Mouse (Mus musculus): ENCODE measurements around the gene Nubp1. TPM values are rescaled to one million over a fixed set of nuclear protein-coding genes. Genes with fewer than 3 reads are reported as not detected.

Nubp1 gene
- polyA plus RNA-seq, 1 experiment from 2014 or later: 55.4 TPM

- peak; percentile 57 for ATAC-seq
- Histone ChIP-seq H3K9ac (no peak overlapping the region), H3K4me2 (replicated peaks) (no peak overlapping the region), H3K9me3 (no peaks in the 10 kb centered on the region), H3K27ac (peak overlapping the region; percentile 2; the same call in 1 of the 2 replicates), H3K4me3 (replicated peaks) (no peak overlapping the region), H3K27me3 (replicated peaks) (no peaks in the 10 kb centered on the region), H3K36me3 (no peaks in the 10 kb centered on the region), H3K4me1 (replicated peaks) (peaks cover 24% of the 10 kb centered on the region)
- 61% methylated on average over 8 of the region's 8 CpGs for WGBS
These were observed 40.7 kb downstream of the Nubp1 start for GRCm38 (mm10) chr16:10452445-10452896.

DNA sequence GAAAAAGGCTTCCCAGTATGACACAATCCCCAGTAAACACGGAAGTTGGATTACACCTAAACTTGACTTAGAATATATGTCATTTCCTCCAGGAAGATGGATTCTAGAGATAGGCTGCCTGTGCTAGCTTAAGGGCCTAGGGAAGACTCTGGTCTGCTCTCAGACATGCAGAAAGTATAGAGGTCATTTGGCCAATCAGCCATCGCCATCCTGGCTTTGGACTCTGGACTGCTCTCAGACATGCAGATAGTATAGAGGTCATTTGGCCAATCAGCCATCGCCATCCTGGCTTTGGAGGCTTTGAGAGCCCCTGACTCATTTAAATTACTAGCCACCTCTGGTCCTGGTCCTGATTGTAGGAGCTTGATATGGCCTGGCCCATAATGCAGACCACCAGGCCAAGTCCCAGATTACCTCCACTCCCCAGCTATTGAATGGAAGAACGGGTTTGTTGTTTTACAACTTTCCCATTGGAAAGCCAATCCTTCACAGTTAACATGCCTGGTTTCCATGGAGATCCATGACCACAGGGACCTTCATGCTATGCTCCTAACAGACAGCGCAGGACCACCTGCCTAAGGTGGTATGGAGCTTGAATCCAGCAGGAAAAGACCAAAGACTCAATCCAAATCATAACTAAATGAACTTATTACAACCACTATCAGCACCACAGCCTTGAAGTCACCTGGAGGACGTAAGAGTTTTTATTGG is 42.3 kb downstream of the Nubp1 start:
- Histone ChIP-seq H3K9ac (no peak overlapping the region), H3K36me3 (no peaks in the 10 kb centered on the region), H3K4me2 (replicated peaks) (0 out of 2 replicates have a peak overlapping the region, but pooled peaks have one; percentile 7), H3K4me1 (replicated peaks) (peaks cover 20% of the 10 kb centered on the region), H3K9me3 (no peaks in the 10 kb centered on the region), H3K4me3 (replicated peaks) (no peak overlapping the region), H3K27ac (no peak overlapping the region; the same call in 1 of the 2 replicates), H3K27me3 (replicated peaks) (no peaks in the 10 kb centered on the region)
- WGBS: 57% methylated on average over 6 of the region's 6 CpGs
- peak; percentile 60 for ATAC-seq

DNA sequence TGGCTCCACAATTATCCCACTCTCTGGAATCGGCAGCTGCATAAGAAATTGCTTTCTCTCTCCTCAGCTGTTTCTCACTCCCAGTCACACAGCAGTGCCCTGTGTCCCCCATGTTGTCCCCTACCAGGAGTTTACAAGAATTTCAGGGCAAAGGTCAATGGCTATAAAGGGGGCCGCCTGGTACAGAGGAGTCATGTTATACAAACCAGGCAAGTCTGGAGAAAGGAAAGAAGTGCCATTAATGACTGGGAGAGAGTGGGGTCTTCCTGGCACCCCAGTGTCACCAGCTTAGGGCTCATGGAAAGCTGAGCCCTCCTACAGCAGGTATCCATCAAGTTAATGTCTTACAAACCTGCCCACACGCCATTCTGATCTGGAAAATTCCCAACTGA is 42.8 kb downstream of the Nubp1 start:
- H3K4me1 ChIP-seq (replicated peaks): peaks cover 20% of the 10 kb centered on the region
- H3K9me3 ChIP-seq: no peaks in the 10 kb centered on the region
- no peak overlapping the region for H3K9ac ChIP-seq
- no peaks in the 10 kb centered on the region for H3K27me3 ChIP-seq (replicated peaks)
- H3K27ac ChIP-seq: no peak overlapping the region; the same call in 1 of the 2 replicates
- no peaks in the 10 kb centered on the region for H3K36me3 ChIP-seq
- H3K4me3 ChIP-seq (replicated peaks): no peak overlapping the region
- 15% methylated on average over 3 of the region's 3 CpGs for WGBS
- H3K4me2 ChIP-seq (replicated peaks): 0 out of 2 replicates have a peak overlapping the region, but pooled peaks have one; percentile 7
- peak; percentile 79 for ATAC-seq

- Histone ChIP-seq H3K9ac (no peak overlapping the region), H3K27me3 (replicated peaks) (no peaks in the 10 kb centered on the region), H3K9me3 (no peaks in the 10 kb centered on the region), H3K27ac (no peak overlapping the region), H3K4me2 (replicated peaks) (no peak overlapping the region), H3K4me1 (replicated peaks) (0 out of 2 replicates have a peak, but pooled peaks cover 2% of the 10 kb centered on the region), H3K4me3 (replicated peaks) (no peak overlapping the region), H3K36me3 (no peaks in the 10 kb centered on the region)
- peak; percentile 83 for ATAC-seq
- 65% methylated on average over 2 of the region's 2 CpGs for WGBS
These were observed 48.4 kb downstream of the Nubp1 start for GRCm38 (mm10) chr16:10460188-10460587.

GRCm38 (mm10) chr16:10461178-10461577 is 49.4 kb downstream of the Nubp1 start:
- Histone ChIP-seq H3K9me3 (no peaks in the 10 kb centered on the region), H3K27ac (no peak overlapping the region), H3K27me3 (replicated peaks) (no peaks in the 10 kb centered on the region), H3K4me2 (replicated peaks) (no peak overlapping the region), H3K9ac (no peak overlapping the region), H3K36me3 (no peaks in the 10 kb centered on the region), H3K4me3 (replicated peaks) (no peak overlapping the region), H3K4me1 (replicated peaks) (no peaks in the 10 kb centered on the region; the same call in 1 of the 2 replicates)
- no peak for ATAC-seq
- WGBS: 81% methylated on average over 2 of the region's 2 CpGs

DNA sequence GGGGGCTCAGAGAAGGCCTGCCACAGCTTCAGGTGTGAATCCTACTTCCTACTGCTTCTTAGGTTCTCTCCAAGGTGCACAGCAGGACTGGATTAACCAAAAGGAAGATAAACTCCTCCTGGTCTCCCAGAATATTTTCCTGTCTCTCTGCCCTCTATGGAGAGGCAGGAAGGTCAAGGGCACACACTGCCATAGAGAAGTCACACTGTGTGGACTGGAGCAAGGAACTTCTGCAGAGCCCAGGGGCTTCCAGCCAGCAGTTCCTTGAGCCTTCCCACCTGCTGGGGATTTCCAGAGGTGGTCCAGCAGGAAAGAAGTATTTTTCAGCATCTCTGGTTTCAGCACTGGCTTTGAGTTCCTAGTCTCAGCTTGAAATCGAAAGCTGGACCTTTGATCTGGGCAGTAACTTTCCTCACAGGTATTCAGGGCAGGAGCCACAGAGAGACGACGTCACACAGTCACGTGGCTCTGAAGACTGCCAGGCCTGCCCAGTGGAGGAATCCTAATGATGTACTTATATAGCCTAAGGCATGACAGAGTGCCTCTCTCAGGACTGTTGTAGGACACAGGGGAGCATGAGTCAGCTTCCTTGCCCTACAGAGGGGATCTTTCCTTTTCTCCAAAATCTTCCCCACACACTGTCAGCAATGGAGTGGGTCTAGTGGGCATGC is 53.4 kb downstream of the Nubp1 start:
- Histone ChIP-seq H3K4me3 (replicated peaks) (no peak overlapping the region), H3K27me3 (replicated peaks) (no peaks in the 10 kb centered on the region), H3K4me2 (replicated peaks) (no peak overlapping the region), H3K9me3 (no peaks in the 10 kb centered on the region), H3K4me1 (replicated peaks) (no peaks in the 10 kb centered on the region; the same call in 1 of the 2 replicates), H3K27ac (no peak overlapping the region), H3K36me3 (no peaks in the 10 kb centered on the region), H3K9ac (no peak overlapping the region)
- 16% methylated on average over 4 of the region's 4 CpGs for WGBS
- peak; percentile 93 for ATAC-seq

- no peak for ATAC-seq
- no peaks in the 10 kb centered on the region; the same call in 1 of the 2 replicates for H3K4me1 ChIP-seq (replicated peaks)
- WGBS: 41% methylated on average over 11 of the region's 11 CpGs
- no peak overlapping the region for H3K4me3 ChIP-seq (replicated peaks)
- no peaks in the 10 kb centered on the region for H3K36me3 ChIP-seq
- H3K9ac ChIP-seq: no peak overlapping the region
- H3K27me3 ChIP-seq (replicated peaks): no peaks in the 10 kb centered on the region
- H3K9me3 ChIP-seq: no peaks in the 10 kb centered on the region
- no peak overlapping the region for H3K27ac ChIP-seq
- no peak overlapping the region for H3K4me2 ChIP-seq (replicated peaks)
These were observed 55.8 kb downstream of the Nubp1 start for GRCm38 (mm10) chr16:10467391-10468107.

- Histone ChIP-seq H3K4me1 (replicated peaks) (no peaks in the 10 kb centered on the region; the same call in 1 of the 2 replicates), H3K4me2 (replicated peaks) (no peak overlapping the region), H3K4me3 (replicated peaks) (no peak overlapping the region), H3K9ac (no peak overlapping the region), H3K9me3 (no peaks in the 10 kb centered on the region), H3K27ac (no peak overlapping the region), H3K27me3 (replicated peaks) (no peaks in the 10 kb centered on the region), H3K36me3 (no peaks in the 10 kb centered on the region)
- WGBS: 52% methylated on average over 1 of the region's 1 CpGs
- ATAC-seq: no peak
These were observed 56.5 kb downstream of the Nubp1 start for GRCm38 (mm10) chr16:10468201-10468600.

DNA sequence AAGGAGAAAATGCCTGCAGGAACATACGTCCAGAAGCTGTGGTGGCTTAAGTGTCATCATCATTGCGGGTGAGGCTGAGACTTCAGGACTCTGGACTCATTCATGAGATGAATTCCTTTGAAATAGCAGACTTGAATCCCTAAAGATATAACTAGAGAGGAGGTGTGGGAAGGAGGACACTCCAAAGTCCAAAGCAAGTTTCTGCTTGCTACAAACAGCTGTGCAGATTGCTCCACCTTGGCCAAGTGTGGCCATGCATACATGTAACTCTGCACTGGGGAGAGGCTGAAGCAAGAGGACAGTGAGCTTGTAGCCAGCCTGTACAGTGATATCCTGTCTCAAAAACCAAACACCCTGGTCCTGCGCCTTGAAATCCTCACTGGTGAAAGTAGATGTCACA is 60.2 kb downstream of the Nubp1 start:
- WGBS: 81% methylated on average over 3 of the region's 3 CpGs
- H3K9ac ChIP-seq: no peak overlapping the region
- H3K4me1 ChIP-seq (replicated peaks): no peaks in the 10 kb centered on the region
- H3K27me3 ChIP-seq (replicated peaks): no peaks in the 10 kb centered on the region
- H3K4me2 ChIP-seq (replicated peaks): no peak overlapping the region
- H3K27ac ChIP-seq: no peak overlapping the region
- H3K36me3 ChIP-seq: no peaks in the 10 kb centered on the region
- no peak overlapping the region for H3K4me3 ChIP-seq (replicated peaks)
- no peaks in the 10 kb centered on the region for H3K9me3 ChIP-seq
- peak; percentile 92 for ATAC-seq

Other genes with a start within 250 kb of the Nubp1 start
- gene Rpl39l, start 241.7 kb upstream of the Nubp1 start, polyA plus RNA-seq (2015; fragmentation: Nextera tagmentation; extraction: Ambion mirVana): not detected in 2 replicates
- 0.83 and 0.93 TPM in 2 replicates for gene Atf7ip2, start 219.2 kb upstream of the Nubp1 start, polyA plus RNA-seq (2015; fragmentation: Nextera tagmentation; extraction: Ambion mirVana)
- gene Emp2, start 98.0 kb upstream of the Nubp1 start, polyA plus RNA-seq (2015; fragmentation: Nextera tagmentation; extraction: Ambion mirVana): 20.0 and 20.3 TPM in 2 replicates
- 0.15 and 0.25 TPM in 2 replicates for gene Tekt5, start 16.5 kb upstream of the Nubp1 start, polyA plus RNA-seq (2015; fragmentation: Nextera tagmentation; extraction: Ambion mirVana)
- gene Tvp23a, start 35.4 kb downstream of the Nubp1 start, polyA plus RNA-seq (2015; fragmentation: Nextera tagmentation; extraction: Ambion mirVana): 7.1 and 9.0 TPM in 2 replicates
- 0.37 and 0.41 TPM in 2 replicates for gene Ciita, start 68.1 kb downstream of the Nubp1 start, polyA plus RNA-seq (2015; fragmentation: Nextera tagmentation; extraction: Ambion mirVana)
- 14.1 and 14.7 TPM in 2 replicates for gene Dexi, start 131.1 kb downstream of the Nubp1 start, polyA plus RNA-seq (2015; fragmentation: Nextera tagmentation; extraction: Ambion mirVana)
- 26.8 and 27.2 TPM in 2 replicates for gene Clec16a, start 133.4 kb downstream of the Nubp1 start, polyA plus RNA-seq (2015; fragmentation: Nextera tagmentation; extraction: Ambion mirVana)

Data from intestine, embryonic 15.5 days (tissue).